Mouse (Mus musculus): ENCODE results near the gene Paqr9. TPM values are rescaled to one million over a fixed set of nuclear protein-coding genes. Genes with fewer than 3 reads are reported as not detected.

Paqr9 gene
- polyA plus RNA-seq, 1 experiment from 2014 or later: 0.29 TPM

- Histone ChIP-seq H3K4me3 (ENCODE audit: low read depth, low read length) (no peak overlapping the region), H3K9ac (replicated peaks; ENCODE audit: low read length) (no peak overlapping the region), H3K36me3 (replicated peaks; ENCODE audit: control insufficient read depth, insufficient read depth, low read depth, low read length) (no peaks in the 10 kb centered on the region), H3K27ac (replicated peaks; ENCODE audit: low read depth, low read length) (no peak overlapping the region), H3K9me3 (replicated peaks; ENCODE audit: control insufficient read depth, low read length) (no peaks in the 10 kb centered on the region), H3K4me1 (ENCODE audit: control insufficient read depth, insufficient read depth, low read length) (no peaks in the 10 kb centered on the region), H3K4me2 (ENCODE audit: low read depth, low read length) (no peak overlapping the region), H3K27me3 (ENCODE audit: control insufficient read depth, insufficient read depth, low read length) (no peaks in the 10 kb centered on the region)
- WGBS: 83% methylated on average over 8 of the region's 8 CpGs
- ATAC-seq (replicated peaks; ENCODE audit: insufficient number of reproducible peaks, low FRiP score, low TSS enrichment, low read depth) (no peak), DNase-seq (ENCODE audit: low spot score) (no peak)
Observed at GRCm38 (mm10) chr9:95612246-95612768, 52.9 kb downstream of the Paqr9 start.

GRCm38 (mm10) chr9:95613426-95614127, 54.1 kb downstream of the Paqr9 start:
- Histone ChIP-seq H3K9ac (replicated peaks; ENCODE audit: low read length) (no peak overlapping the region), H3K36me3 (replicated peaks; ENCODE audit: control insufficient read depth, insufficient read depth, low read depth, low read length) (no peaks in the 10 kb centered on the region), H3K27ac (replicated peaks; ENCODE audit: low read depth, low read length) (no peak overlapping the region), H3K27me3 (ENCODE audit: control insufficient read depth, insufficient read depth, low read length) (no peaks in the 10 kb centered on the region), H3K4me1 (ENCODE audit: control insufficient read depth, insufficient read depth, low read length) (no peaks in the 10 kb centered on the region), H3K4me3 (ENCODE audit: low read depth, low read length) (no peak overlapping the region), H3K9me3 (replicated peaks; ENCODE audit: control insufficient read depth, low read length) (no peaks in the 10 kb centered on the region), H3K4me2 (ENCODE audit: low read depth, low read length) (no peak overlapping the region)
- ATAC-seq (replicated peaks; ENCODE audit: insufficient number of reproducible peaks, low FRiP score, low TSS enrichment, low read depth) (no peak), DNase-seq (ENCODE audit: low spot score) (no peak)
- WGBS: 17% methylated on average over 9 of the region's 9 CpGs

- Histone ChIP-seq H3K4me3 (ENCODE audit: low read depth, low read length) (no peak overlapping the region), H3K9me3 (replicated peaks; ENCODE audit: control insufficient read depth, low read length) (no peaks in the 10 kb centered on the region), H3K9ac (replicated peaks; ENCODE audit: low read length) (no peak overlapping the region), H3K27ac (replicated peaks; ENCODE audit: low read depth, low read length) (no peak overlapping the region), H3K36me3 (replicated peaks; ENCODE audit: control insufficient read depth, insufficient read depth, low read depth, low read length) (no peaks in the 10 kb centered on the region), H3K27me3 (ENCODE audit: control insufficient read depth, insufficient read depth, low read length) (no peaks in the 10 kb centered on the region), H3K4me1 (ENCODE audit: control insufficient read depth, insufficient read depth, low read length) (no peaks in the 10 kb centered on the region), H3K4me2 (ENCODE audit: low read depth, low read length) (no peak overlapping the region)
- WGBS: 76% methylated on average over 14 of the region's 14 CpGs
- ATAC-seq (replicated peaks; ENCODE audit: insufficient number of reproducible peaks, low FRiP score, low TSS enrichment, low read depth) (no peak), DNase-seq (ENCODE audit: low spot score) (no peak)
Observed at GRCm38 (mm10) chr9:95614861-95615615, 55.6 kb downstream of the Paqr9 start.

DNA sequence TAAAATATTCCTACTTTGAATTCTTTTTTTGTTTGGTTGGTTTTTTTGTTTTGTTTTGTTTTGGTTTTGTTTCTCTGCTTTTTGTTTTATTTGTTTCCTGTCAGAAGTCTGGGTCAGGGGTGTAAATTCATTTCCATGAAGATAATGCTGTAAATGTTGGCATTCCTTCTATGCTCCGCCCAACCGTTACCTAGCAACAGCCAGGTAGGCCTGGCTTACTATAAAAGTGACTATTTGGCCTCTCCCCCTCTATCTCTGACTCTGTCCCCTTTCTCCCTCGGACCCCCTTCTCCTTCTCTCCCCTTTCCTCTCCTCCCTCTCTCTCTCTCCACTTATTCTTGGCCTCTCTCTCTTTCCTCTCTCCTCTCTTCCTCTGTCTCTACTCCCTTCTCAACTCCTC, 56.5 kb downstream of the Paqr9 start:
- ATAC-seq (replicated peaks; ENCODE audit: insufficient number of reproducible peaks, low FRiP score, low TSS enrichment, low read depth) (no peak), DNase-seq (ENCODE audit: low spot score) (no peak)
- H3K9ac ChIP-seq (replicated peaks; ENCODE audit: low read length): no peak overlapping the region
- H3K4me2 ChIP-seq (ENCODE audit: low read depth, low read length): no peak overlapping the region
- no peaks in the 10 kb centered on the region for H3K9me3 ChIP-seq (replicated peaks; ENCODE audit: control insufficient read depth, low read length)
- H3K27ac ChIP-seq (replicated peaks; ENCODE audit: low read depth, low read length): no peak overlapping the region
- H3K4me1 ChIP-seq (ENCODE audit: control insufficient read depth, insufficient read depth, low read length): no peaks in the 10 kb centered on the region
- no peaks in the 10 kb centered on the region for H3K27me3 ChIP-seq (ENCODE audit: control insufficient read depth, insufficient read depth, low read length)
- WGBS: 76% methylated on average over 3 of the region's 3 CpGs
- no peaks in the 10 kb centered on the region for H3K36me3 ChIP-seq (replicated peaks; ENCODE audit: control insufficient read depth, insufficient read depth, low read depth, low read length)
- H3K4me3 ChIP-seq (ENCODE audit: low read depth, low read length): no peak overlapping the region

Other genes with a start within 250 kb of the Paqr9 start
- gene Chst2, start 152.9 kb upstream of the Paqr9 start, polyA plus RNA-seq (2014; fragmentation: Nextera tagmentation; extraction: Ambion mirVana): 6.8 and 7.3 TPM in 2 replicates
- gene U2surp, start 47.7 kb upstream of the Paqr9 start, polyA plus RNA-seq (2014; fragmentation: Nextera tagmentation; extraction: Ambion mirVana): 145 and 166 TPM in 2 replicates
- gene Pcolce2, start 77.9 kb downstream of the Paqr9 start, polyA plus RNA-seq (2014; fragmentation: Nextera tagmentation; extraction: Ambion mirVana): 4.7 and 6.3 TPM in 2 replicates
- gene Trpc1, start 190.7 kb downstream of the Paqr9 start, polyA plus RNA-seq (2014; fragmentation: Nextera tagmentation; extraction: Ambion mirVana): 2.0 TPM in 2 replicates